Mouse (Mus musculus): ENCODE measurements around the gene Wfdc18.

Gene Wfdc18

GRCm38 (mm10) chr11:83708715-83709114 is at the start of gene Wfdc18:
Gene Wfdc18 (plus strand): TSS chr11:83709015.
- no peak for DNase-seq (ENCODE audit: low spot score in 2 of 2)

- DNase-seq (ENCODE audit: low spot score in 2 of 2): no peak
Measured at GRCm38 (mm10) chr11:83662204-83662603, 46.6 kb upstream of the Wfdc18 start, which contains the start of gene Ccl4. Gene Ccl4 (plus strand): TSS chr11:83662584.

- DNase-seq (ENCODE audit: low spot score in 2 of 2): no peak
Measured at GRCm38 (mm10) chr11:83663532-83663931, 45.3 kb upstream of the Wfdc18 start.

GRCm38 (mm10) chr11:83671743-83672142 is 37.1 kb upstream of the Wfdc18 start:
- no peak for DNase-seq (ENCODE audit: low spot score in 2 of 2)

- no peak for DNase-seq (ENCODE audit: low spot score in 2 of 2)
Measured at GRCm38 (mm10) chr11:83675665-83676064, 33.1 kb upstream of the Wfdc18 start.

- no peak for DNase-seq (ENCODE audit: low spot score in 2 of 2)
Measured at GRCm38 (mm10) chr11:83689918-83690317, 18.9 kb upstream of the Wfdc18 start.

GRCm38 (mm10) chr11:83692008-83692407 is 16.8 kb upstream of the Wfdc18 start:
- no peak for DNase-seq (ENCODE audit: low spot score in 2 of 2)

GRCm38 (mm10) chr11:83703705-83704104 is 5.1 kb upstream of the Wfdc18 start, which contains the start of gene Wfdc17:
Gene Wfdc17 (plus strand): TSS chr11:83703991.
- no peak for DNase-seq (ENCODE audit: low spot score in 2 of 2)

- DNase-seq (ENCODE audit: low spot score in 2 of 2): peak in 1 of 2 experiments; percentile 5
Measured at GRCm38 (mm10) chr11:83709683-83710082, 868 bp downstream of the Wfdc18 start.

GRCm38 (mm10) chr11:83712671-83713070 is 3.9 kb downstream of the Wfdc18 start:
- DNase-seq (ENCODE audit: low spot score in 2 of 2): no peak

GRCm38 (mm10) chr11:83713925-83714324 is 5.1 kb downstream of the Wfdc18 start:
- DNase-seq (ENCODE audit: low spot score in 2 of 2): no peak

- no peak for DNase-seq (ENCODE audit: low spot score in 2 of 2)
Measured at GRCm38 (mm10) chr11:83717042-83717665, 8.3 kb downstream of the Wfdc18 start.

GRCm38 (mm10) chr11:83720766-83721165 is 12.0 kb downstream of the Wfdc18 start:
- no peak for DNase-seq (ENCODE audit: low spot score in 2 of 2)

GRCm38 (mm10) chr11:83728757-83729432 is 20.1 kb downstream of the Wfdc18 start:
- DNase-seq (ENCODE audit: low spot score in 2 of 2): no peak

- DNase-seq (ENCODE audit: low spot score in 2 of 2): no peak
Measured at GRCm38 (mm10) chr11:83731116-83731515, 22.3 kb downstream of the Wfdc18 start.

GRCm38 (mm10) chr11:83733071-83733640 is 24.3 kb downstream of the Wfdc18 start:
- no peak for DNase-seq (ENCODE audit: low spot score in 2 of 2)

- DNase-seq (ENCODE audit: low spot score in 2 of 2): no peak
Measured at GRCm38 (mm10) chr11:83734215-83734614, 25.4 kb downstream of the Wfdc18 start.

- no peak for DNase-seq (ENCODE audit: low spot score in 2 of 2)
Measured at GRCm38 (mm10) chr11:83735881-83736280, 27.1 kb downstream of the Wfdc18 start.

GRCm38 (mm10) chr11:83737109-83737558 is 28.3 kb downstream of the Wfdc18 start:
- no peak for DNase-seq (ENCODE audit: low spot score in 2 of 2)

- peak; percentile 75 to 77 for DNase-seq (ENCODE audit: low spot score in 2 of 2)
Measured at GRCm38 (mm10) chr11:83739241-83739640, 30.4 kb downstream of the Wfdc18 start.

GRCm38 (mm10) chr11:83740443-83740991 is 31.7 kb downstream of the Wfdc18 start:
- DNase-seq (ENCODE audit: low spot score in 2 of 2): no peak

GRCm38 (mm10) chr11:83741841-83742240 is 33.0 kb downstream of the Wfdc18 start:
- DNase-seq (ENCODE audit: low spot score in 2 of 2): no peak

All from frontal cortex, postnatal 25 days (tissue).